Mouse (Mus musculus) kidney, adult 2 months (tissue): ENCODE results near the gene Rcan2. TPM values are rescaled to one million over a fixed set of nuclear protein-coding genes. Genes with fewer than 3 reads are reported as not detected.
A peak's percentile ranks its signal among the peaks of the same experiment; 100 is the strongest.

ENCODE experiments used
- DNase-seq: peaks from one replicate; pipeline ENCODE4 v3.0.0; 2021
- H3K27ac ChIP-seq: fragments of 200-500 bp; 2 replicates; pipeline ENCODE4 v1.5.1; 2012; ENCODE audit warnings: low read depth, low read length, control low read depth, inconsistent platforms; ENCODE audit not compliant: insufficient read depth
- H3K27me3 ChIP-seq: fragments of 200-500 bp; replicated peaks from 2 replicates; pipeline ENCODE4 v1.6.1; 2012; ENCODE audit warnings: mild to moderate bottlenecking, moderate library complexity, low read length, inconsistent platforms; ENCODE audit not compliant: control insufficient read depth, insufficient read depth
- H3K36me3 ChIP-seq: fragments of 200-500 bp; 2 replicates; pipeline ENCODE4 v1.6.1; 2012; ENCODE audit warnings: mild to moderate bottlenecking, moderate library complexity, low read length, inconsistent platforms; ENCODE audit not compliant: control insufficient read depth, insufficient read depth
- H3K4me1 ChIP-seq: fragments of 200-500 bp; 2 replicates; pipeline ENCODE4 v1.6.1; 2011; ENCODE audit warnings: low read length; ENCODE audit not compliant: control insufficient read depth, insufficient read depth
- H3K4me3 ChIP-seq: fragments of 200-500 bp; 2 replicates; pipeline ENCODE4 v1.5.1; 2011; ENCODE audit warnings: mild to moderate bottlenecking, low read depth, low read length, control low read depth; ENCODE audit not compliant: insufficient read depth
- CTCF ChIP-seq: fragments of 200-500 bp; conservative IDR thresholded peaks from 2 replicates; pipeline ENCODE4 v1.5.1; 2011; ENCODE audit warnings: low read depth, mild to moderate bottlenecking, control low read depth, low read length, moderate library complexity, mixed read lengths; ENCODE audit not compliant: insufficient read depth, insufficient read length
- POLR2A ChIP-seq: fragments of 200-500 bp; IDR thresholded peaks from one replicate; pipeline ENCODE4 v1.6.1; 2011; ENCODE audit warnings: low read depth, low read length, control low read depth
- WGBS: fragments of 180-500 bp; shearing (Covaris S2); methylation state at CpG from one replicate; pipeline ENCODE4 v1.1.7; 2018; 5-methylcytosine and 5-hydroxymethylcytosine counted together
- polyA plus RNA-seq: library from polyadenylated mRNA; depleted of rRNA; stranded (reverse); fragments of >200 nt; gene quantifications from 2 replicates; pipeline ENCODE4 v1.2.3, GENCODE M21; 2012

The Rcan2 gene
- polyA plus RNA-seq, 1 experiment = 18.3 TPM

DNA sequence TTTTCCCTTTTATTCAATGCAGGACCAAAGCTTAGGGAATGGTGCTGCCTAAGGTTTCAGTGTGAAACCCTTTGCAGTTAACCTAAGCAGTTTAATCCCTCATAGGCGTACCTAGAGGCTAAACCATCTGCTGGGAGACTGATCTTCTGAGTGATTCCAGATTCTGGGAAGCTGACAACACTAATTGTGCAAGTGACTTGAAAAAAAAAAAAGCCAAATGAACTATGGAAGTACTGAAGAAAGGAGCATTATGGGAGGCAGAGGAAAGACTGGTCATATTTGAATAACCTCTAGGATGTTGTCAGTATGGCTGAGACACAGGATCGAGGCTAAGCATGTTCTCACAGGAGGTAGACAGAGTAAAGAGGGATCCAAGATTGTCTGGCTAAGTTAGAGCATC is 241.2 kb downstream of the Rcan2 start:
- 85% methylated on average over 2 of the region's 2 CpGs for WGBS

DNA sequence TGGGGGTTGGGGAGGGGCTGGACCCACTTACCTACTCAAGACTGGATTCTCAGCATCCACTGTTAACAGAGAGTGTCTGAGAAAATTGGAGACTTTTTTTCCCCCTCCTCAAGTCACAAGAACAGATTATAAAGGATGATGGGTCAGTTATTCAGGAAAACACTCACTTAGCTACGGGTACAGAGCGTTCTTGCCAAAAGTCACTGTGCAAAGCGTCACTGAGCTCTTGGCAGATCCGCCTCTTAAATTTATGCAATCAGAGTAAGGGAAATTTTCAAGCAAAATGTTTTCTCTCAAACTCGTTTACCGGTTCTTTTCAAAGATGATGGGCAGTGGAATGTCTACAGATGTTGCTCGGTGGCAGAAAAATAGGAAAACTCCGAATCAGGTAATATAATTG is 241.7 kb downstream of the Rcan2 start:
- no peak for DNase-seq
- Histone ChIP-seq H3K27ac (no peak overlapping the region), H3K36me3 (no peaks in the 10 kb centered on the region), H3K4me3 (no peak overlapping the region), H3K27me3 (no peaks in the 10 kb centered on the region), H3K4me1 (no peaks in the 10 kb centered on the region)
- TF ChIP-seq POLR2A (no peak), CTCF (no peak)
- WGBS = 82% methylated on average over 8 of the region's 8 CpGs

More for the DNA sequence above, 241.2 kb downstream of the Rcan2 start:
- no peak for TF ChIP-seq CTCF
- no peak for TF ChIP-seq POLR2A
- Histone ChIP-seq H3K36me3 (no peaks in the 10 kb centered on the region), H3K4me3 (no peak overlapping the region), H3K27me3 (no peaks in the 10 kb centered on the region), H3K27ac (no peak overlapping the region), H3K4me1 (no peaks in the 10 kb centered on the region)
- DNase-seq = no peak

DNA sequence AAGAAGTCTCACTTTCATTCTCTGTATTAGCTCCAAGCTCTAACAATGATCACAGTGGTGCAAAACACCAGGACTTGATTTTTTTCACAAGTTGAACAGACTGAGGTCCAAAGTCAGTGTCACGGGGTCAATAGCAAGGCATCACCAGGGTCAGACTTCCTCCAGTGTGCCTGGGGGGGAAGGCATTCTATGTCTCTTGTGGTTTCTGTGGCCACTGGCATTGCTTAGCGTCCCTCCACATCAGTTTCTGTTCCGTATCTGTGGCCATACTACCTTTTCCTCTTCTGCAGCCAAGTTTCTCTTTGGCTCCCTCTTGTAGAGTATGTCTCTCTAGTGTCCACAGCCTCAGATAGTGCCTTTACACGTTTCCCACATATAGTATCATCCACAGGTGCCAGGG is 252.3 kb downstream of the Rcan2 start:
- no peak overlapping the region for H3K4me3 ChIP-seq
- no peaks in the 10 kb centered on the region; the same call in 1 of the 2 replicates for H3K27me3 ChIP-seq
- DNase-seq = peak; percentile 25
- 78% methylated on average over 4 of the region's 4 CpGs for WGBS
- no peak overlapping the region for H3K27ac ChIP-seq
- TF ChIP-seq POLR2A (no peak), CTCF (no peak)
- no peaks in the 10 kb centered on the region for H3K36me3 ChIP-seq
- H3K4me1 ChIP-seq = no peaks in the 10 kb centered on the region

DNA sequence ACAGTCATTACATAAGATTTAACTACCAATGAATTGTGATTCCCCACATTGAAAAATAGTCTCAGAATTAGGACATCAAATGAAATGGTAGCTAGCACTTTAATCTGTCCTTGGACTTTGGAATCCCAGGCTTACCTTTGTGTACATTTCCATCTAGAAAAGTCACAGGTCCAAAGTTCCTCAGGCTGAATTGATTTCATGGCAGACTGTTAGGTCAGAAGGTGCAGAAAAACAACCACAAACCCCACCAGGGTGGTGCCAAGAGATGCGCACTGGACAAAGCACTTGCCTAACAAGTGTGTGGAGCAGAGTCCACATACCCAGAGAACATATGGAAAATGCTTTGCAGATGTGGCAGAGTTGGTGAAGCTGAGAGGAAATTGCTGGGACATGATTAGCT is 256.0 kb downstream of the Rcan2 start:
- no peak overlapping the region for H3K4me3 ChIP-seq
- DNase-seq = no peak
- TF ChIP-seq POLR2A (no peak), CTCF (no peak)
- H3K4me1 ChIP-seq = no peaks in the 10 kb centered on the region
- H3K27ac ChIP-seq = no peak overlapping the region
- H3K36me3 ChIP-seq = no peaks in the 10 kb centered on the region
- 91% methylated on average over 1 of the region's 1 CpGs for WGBS
- no peaks in the 10 kb centered on the region; the same call in 1 of the 2 replicates for H3K27me3 ChIP-seq

DNA sequence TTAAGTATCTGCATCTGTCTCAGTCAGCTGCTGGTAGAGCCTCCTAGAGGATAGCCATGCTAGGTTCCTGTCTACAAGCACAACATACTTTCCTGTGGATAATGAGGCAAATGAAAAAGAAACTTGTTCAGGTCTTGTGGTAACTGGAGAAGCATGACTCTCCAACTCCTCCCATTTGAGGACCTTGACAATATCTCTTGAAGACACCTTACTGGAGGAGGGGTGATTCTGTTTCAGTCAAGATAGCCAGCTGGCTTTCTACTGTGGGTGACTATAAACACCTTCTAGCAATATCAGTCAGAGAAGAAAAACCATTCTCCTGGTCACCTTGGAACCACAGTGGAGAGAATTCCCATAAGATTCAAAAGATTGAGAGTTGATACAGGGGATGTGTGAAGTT is 257.0 kb downstream of the Rcan2 start:
- Histone ChIP-seq H3K4me1 (no peaks in the 10 kb centered on the region), H3K27ac (no peak overlapping the region), H3K36me3 (no peaks in the 10 kb centered on the region), H3K4me3 (no peak overlapping the region), H3K27me3 (no peaks in the 10 kb centered on the region)
- no peak for TF ChIP-seq POLR2A
- no peak for TF ChIP-seq CTCF
- DNase-seq = no peak

DNA sequence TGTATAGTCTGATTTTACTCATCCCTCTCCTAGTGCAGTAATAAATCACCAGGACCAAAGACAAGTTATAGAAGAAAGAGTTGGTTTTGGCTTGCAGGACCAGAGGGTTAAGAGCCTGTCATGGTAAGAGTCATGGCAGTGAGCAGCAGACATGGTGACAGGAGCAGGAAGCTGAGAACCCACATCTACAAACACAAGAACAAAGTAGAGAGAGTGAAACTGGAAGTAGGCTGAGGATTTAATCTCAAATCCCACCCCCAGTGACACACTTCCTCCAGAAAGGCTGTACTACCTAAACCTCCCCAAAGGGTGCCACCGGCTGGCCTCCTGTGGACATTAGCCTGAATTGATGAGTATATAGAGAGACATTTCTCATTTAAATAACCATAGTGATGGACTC is 259.6 kb downstream of the Rcan2 start:
- no peaks in the 10 kb centered on the region for H3K4me1 ChIP-seq
- no peak overlapping the region for H3K4me3 ChIP-seq
- TF ChIP-seq POLR2A = no peak
- no peak for TF ChIP-seq CTCF
- DNase-seq = no peak
- H3K27me3 ChIP-seq = no peaks in the 10 kb centered on the region
- no peaks in the 10 kb centered on the region for H3K36me3 ChIP-seq
- no peak overlapping the region for H3K27ac ChIP-seq
- WGBS = 90% methylated on average over 1 of the region's 1 CpGs

DNA sequence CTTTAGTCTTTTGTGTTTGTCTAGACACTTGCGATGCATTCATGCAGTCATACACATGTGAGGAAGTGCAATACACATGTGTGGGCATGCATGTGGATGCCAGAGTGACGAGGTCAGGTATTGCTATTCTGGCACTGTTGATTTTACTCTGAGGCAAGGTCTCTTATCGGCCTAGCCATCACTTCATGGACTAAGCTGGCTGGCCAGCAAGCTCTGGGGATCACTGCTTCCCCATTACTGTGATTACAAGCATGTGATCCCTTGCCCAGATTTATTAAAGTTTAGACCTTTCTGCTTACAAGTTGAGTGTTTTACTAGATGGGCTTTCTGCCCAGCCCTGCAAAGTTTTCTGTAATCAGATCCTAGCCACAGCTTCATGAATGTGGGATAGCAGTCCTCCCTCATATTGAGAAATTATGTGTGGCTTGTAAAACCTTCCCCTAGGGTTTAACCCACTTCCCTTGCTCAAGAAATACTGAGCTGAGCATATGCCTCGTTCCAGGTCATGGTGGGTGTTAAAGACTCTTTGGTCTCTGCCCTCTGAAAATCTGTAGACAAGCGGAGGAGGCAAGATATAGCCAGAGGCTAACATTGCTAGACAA is 260.2 kb downstream of the Rcan2 start:
- Histone ChIP-seq H3K4me3 (no peak overlapping the region), H3K27ac (no peak overlapping the region), H3K4me1 (no peaks in the 10 kb centered on the region), H3K27me3 (no peaks in the 10 kb centered on the region), H3K36me3 (no peaks in the 10 kb centered on the region)
- DNase-seq = peak; percentile 15
- TF ChIP-seq CTCF (no peak), POLR2A (no peak)
- 56% methylated on average over 5 of the region's 5 CpGs for WGBS
